ENCODE assay signal across 24 mouse cellular contexts in the genomic region with DNA sequence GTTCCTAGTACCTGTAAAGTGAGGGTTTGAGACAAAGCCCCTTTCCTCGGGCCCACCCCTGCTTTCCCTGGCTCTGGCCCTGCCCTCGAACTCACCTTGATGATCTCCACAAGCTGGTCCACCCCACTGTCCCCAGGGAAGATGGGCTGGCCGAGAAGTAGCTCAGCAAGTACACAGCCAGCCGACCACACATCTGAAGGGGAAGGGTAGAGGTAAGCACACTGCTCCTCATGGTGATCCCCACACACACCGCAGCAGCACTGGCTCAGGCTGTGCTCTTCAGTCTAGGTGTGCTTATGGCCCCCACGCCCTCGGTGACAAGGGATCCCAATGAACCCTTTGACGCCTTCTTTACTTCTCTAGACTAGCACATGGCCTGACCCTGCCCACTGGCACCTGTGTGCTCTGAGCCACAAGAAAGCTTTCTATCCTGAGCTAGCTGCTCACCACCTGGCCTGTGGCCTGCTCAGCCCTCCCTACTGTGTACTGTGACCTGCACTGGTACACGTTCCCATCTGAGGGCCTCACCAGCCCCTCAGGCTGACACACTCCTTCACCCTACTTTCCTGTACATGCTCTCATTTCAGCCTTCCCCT. TPM values are rescaled to one million over a fixed set of nuclear protein-coding genes. Genes with fewer than 3 reads are reported as not detected.
A peak's percentile ranks its signal among the peaks of the same experiment; 100 is the strongest.
DNase-seq lines count a peak whose midpoint lies in the region; ATAC-seq and TF ChIP-seq lines count a peak whose summit lies in the region.
"Had no signal": no experiment of that assay in that cellular context is flagged by ENCODE, and none has a peak within 500 bp of the region (broad histone marks: within the 10 kb centered on the region; RNA-seq: fewer than 3 reads in every experiment).

No protein-coding gene starts in this region.

- H3K36me3 ChIP-seq in kidney, embryonic 14.5 days (ENCODE audit: control insufficient read depth, insufficient read depth, low read length): peaks cover 93% of the 10 kb centered on the region
- peaks cover 92 to 98% of the 10 kb centered on the region in 2 experiments for H3K36me3 ChIP-seq in CH12.LX (replicated peaks in 1 of 2; ENCODE audit: control insufficient read depth in 1 of 2, insufficient read depth in 1 of 2, low read length in 1 of 2)
- H3K36me3 ChIP-seq in G1E (replicated peaks): peaks cover 100% of the 10 kb centered on the region
- peaks cover 50% of the 10 kb centered on the region for H3K36me3 ChIP-seq in thymus, adult 2 months (ENCODE audit: control insufficient read depth, insufficient read depth, low read length)

- dilution Hi-C loops in CH12.LX (cut with MboI; ENCODE audit: extremely low pct_ligation_motif_present, extremely low pct_unique_long_range_greater_than_20kb, low sequenced_read_pairs): no loop called here

- no peak overlapping the region for H3K4me2 ChIP-seq in kidney, embryonic 14.5 days (replicated peaks; ENCODE audit: low read depth, low read length)
- no peak overlapping the region for H3K4me2 ChIP-seq in CH12.LX (ENCODE audit: insufficient read depth, low read depth, poor library complexity, severe bottlenecking)
- H3K4me2 ChIP-seq: embryonic facial prominence, embryonic 13.5 days; forebrain, embryonic 13.5 days; heart, embryonic 11.5 days; heart, embryonic 15.5 days; hindbrain, embryonic 12.5 days had no signal

- ATAC-seq in kidney, embryonic 14.5 days (ENCODE audit: low FRiP score, low TSS enrichment): no peak
- no peak for ATAC-seq in G1E (ENCODE audit: extremely low read depth, insufficient number of reproducible peaks, low FRiP score, poor library complexity, severe bottlenecking)
- ATAC-seq: activated CD4-positive, CD25-positive, alpha-beta regulatory T cell, adult 4 months; forebrain, embryonic 13.5 days; forebrain, postnatal 0 days; hindbrain, postnatal 0 days; Patski had no signal

- no peak overlapping the region for H3K27ac ChIP-seq in kidney, embryonic 14.5 days (ENCODE audit: low read depth, low read length)
- 0 out of 2 replicates have a peak overlapping the region, but pooled peaks have one; percentile 13 for H3K27ac ChIP-seq in CH12.LX (ENCODE audit: insufficient read depth, low read depth)
- peak overlapping the region; percentile 83 for H3K27ac ChIP-seq in thymus, adult 2 months (ENCODE audit: control insufficient read depth, insufficient read depth, low read length)
- H3K27ac ChIP-seq: embryonic facial prominence, embryonic 13.5 days; forebrain, embryonic 13.5 days; heart, embryonic 15.5 days; hindbrain, embryonic 12.5 days; hindbrain, postnatal 0 days had no signal

- no peaks in the 10 kb centered on the region for H3K9me3 ChIP-seq in kidney, embryonic 14.5 days (ENCODE audit: control insufficient read depth, low read length)
- H3K9me3 ChIP-seq in CH12.LX (replicated peaks; ENCODE audit: low read length) (no peaks in the 10 kb centered on the region), G1E (replicated peaks) (no peaks in the 10 kb centered on the region)
- H3K9me3 ChIP-seq: embryonic facial prominence, embryonic 13.5 days; forebrain, embryonic 13.5 days; heart, embryonic 15.5 days; hindbrain, embryonic 12.5 days had no signal

- H3K4me3 ChIP-seq in kidney, embryonic 14.5 days (ENCODE audit: low read length): no peak overlapping the region
- no peak overlapping the region for H3K4me3 ChIP-seq in CH12.LX (replicated peaks in 1 of 3; ENCODE audit: low read depth in 2 of 3, low read length in 2 of 3, poor library complexity in 1 of 3)
- 0 out of 2 replicates have a peak overlapping the region, but pooled peaks have one; percentile 3 for H3K4me3 ChIP-seq in G1E (ENCODE audit: low read depth, low read length)
- H3K4me3 ChIP-seq in thymus, adult 2 months (ENCODE audit: control insufficient read depth, insufficient read depth, low read length): no peak overlapping the region
- H3K4me3 ChIP-seq: embryonic facial prominence, embryonic 13.5 days; forebrain, embryonic 13.5 days; heart, embryonic 15.5 days; hindbrain, embryonic 12.5 days had no signal

- TF ChIP-seq POLR2A in CH12.LX (IDR thresholded peaks at IDR 0.05; ENCODE audit: low read depth, low read length): peak; percentile 13; the same call in 1 of the 2 replicates
- TF ChIP-seq POLR2A in thymus, adult 2 months (IDR thresholded peaks at IDR 0.05; ENCODE audit: control insufficient read depth, extremely low read depth, insufficient read depth, low read length, poor library complexity): no peak

- DNase-seq in kidney, postnatal 10 days: peak; percentile 4
- DNase-seq in CH12.LX (ENCODE audit: extremely low read depth) (no peak), G1E (ENCODE audit: low spot score) (no peak)
- DNase-seq in thymus, adult 2 months: peak; percentile 44
- no peak for DNase-seq in spleen, adult 12 weeks (ENCODE audit: low spot score)
- DNase-seq in gastrocnemius, postnatal 4 days (ENCODE audit: low spot score in 2 of 2): no peak
- no peak for DNase-seq in left cerebral cortex, adult 9 months (ENCODE audit: low spot score in 2 of 2)
- DNase-seq: adrenal gland, postnatal 14 days; cerebellum, adult 18-20 months; cerebellum, adult 9-11 months; cerebellum, postnatal 36 days; forebrain, postnatal 0 days; gastrocnemius, postnatal 25 days; heart, adult 18-20 months; heart, postnatal 36 days had no signal

- in situ Hi-C loops in CH12.LX (cut with MboI; ENCODE audit: low pct_ligation_motif_present, low pct_unique_long_range_greater_than_20kb, low sequenced_read_pairs): no loop called here

- TF ChIP-seq EP300 in CH12.LX (IDR thresholded peaks at IDR 0.05; ENCODE audit: low read length): no peak

- TF ChIP-seq RAD21 in CH12.LX (IDR thresholded peaks at IDR 0.05; ENCODE audit: low read depth, low read length): no peak

- TF ChIP-seq CTCF in CH12.LX (conservative IDR thresholded peaks at IDR 0.05 in 1 of 2, IDR thresholded peaks at IDR 0.05 in 1 of 2; ENCODE audit: low read depth in 2 of 2, low read length in 2 of 2) (no peak), G1E (IDR thresholded peaks at IDR 0.05; ENCODE audit: low read depth, low read length) (no peak)
- no peak for TF ChIP-seq CTCF in thymus, adult 2 months (IDR thresholded peaks at IDR 0.05; ENCODE audit: borderline replicate concordance, control insufficient read depth, extremely low read depth, insufficient read depth, low read length, poor library complexity)

- H3K4me1 ChIP-seq in kidney, embryonic 14.5 days (ENCODE audit: control insufficient read depth, insufficient read depth, low read length): no peaks in the 10 kb centered on the region
- H3K4me1 ChIP-seq in CH12.LX (ENCODE audit: control insufficient read depth in 1 of 2, insufficient read depth in 2 of 2): peaks cover 8 to 21% of the 10 kb centered on the region in 2 experiments
- peaks cover 89% of the 10 kb centered on the region for H3K4me1 ChIP-seq in G1E (ENCODE audit: insufficient read depth, low read depth, low read length)
- peaks cover 69% of the 10 kb centered on the region for H3K4me1 ChIP-seq in thymus, adult 2 months (replicated peaks; ENCODE audit: control insufficient read depth, insufficient read depth, low read length)

- WGBS in kidney, embryonic 14.5 days: 84% methylated on average over 9 of the region's 9 CpGs
- WGBS in thymus, adult 2 months: 43% methylated on average over 9 of the region's 9 CpGs

- H3K27me3 ChIP-seq in kidney, embryonic 14.5 days (ENCODE audit: control insufficient read depth, insufficient read depth, low read length): no peaks in the 10 kb centered on the region
- H3K27me3 ChIP-seq in CH12.LX (replicated peaks) (no peaks in the 10 kb centered on the region), G1E (ENCODE audit: insufficient read depth, low read length) (no peaks in the 10 kb centered on the region)
- H3K27me3 ChIP-seq in thymus, adult 2 months (ENCODE audit: control insufficient read depth, insufficient read depth, low read length): no peaks in the 10 kb centered on the region
- H3K27me3 ChIP-seq: embryonic facial prominence, embryonic 13.5 days; forebrain, embryonic 13.5 days; heart, embryonic 15.5 days; hindbrain, embryonic 12.5 days; Patski had no signal

- H3K9ac ChIP-seq in kidney, embryonic 14.5 days (ENCODE audit: low read depth, low read length): no peak overlapping the region
- no peak overlapping the region for H3K9ac ChIP-seq in CH12.LX (ENCODE audit: insufficient read depth, low read depth)
- H3K9ac ChIP-seq: embryonic facial prominence, embryonic 13.5 days; forebrain, embryonic 13.5 days; forebrain, postnatal 0 days; heart, embryonic 15.5 days; hindbrain, embryonic 12.5 days had no signal

- peaks cover 20% of the 10 kb centered on the region for H3K79me2 ChIP-seq in CH12.LX (replicated peaks; ENCODE audit: control insufficient read depth, extremely low read depth, insufficient read depth, poor library complexity, severe bottlenecking)

RNA-seq across cellular contexts. Expression of a gene that starts 6.9 kb away (rescaled TPM):
- polyA plus RNA-seq in kidney, embryonic 14.5 days (2014; fragmentation: Nextera tagmentation; extraction: Ambion mirVana): 15.7 and 18.5 TPM in 2 replicates
- total RNA-seq in CH12.LX (2012; rRNA removed) (47.5 and 55.1 TPM in 2 replicates), CH12.LX (2014; rRNA removed) (44.1 and 45.8 TPM in 2 replicates), G1E (2014; fragmentation: Nextera tagmentation) (154 and 167 TPM in 2 replicates), G1E (2017) (38.9 and 41.6 TPM in 2 replicates)
- polyA plus RNA-seq in CH12.LX (2012; ENCODE audit: insufficient read length, low read depth) (72.2 and 76.1 TPM in 2 replicates), G1E (2012) (107 and 113 TPM in 2 replicates)
- polyA plus RNA-seq in thymus, adult 2 months (2012; rRNA removed): 332 and 343 TPM in 2 replicates
- 10 to 100 TPM; 62.8 to 63.2 TPM for total RNA-seq in gastrocnemius, postnatal 4 days (2021)

RNA-seq across cellular contexts. Expression of a gene that starts 9.6 kb away (rescaled TPM):
- polyA plus RNA-seq in kidney, embryonic 14.5 days (2014; fragmentation: Nextera tagmentation; extraction: Ambion mirVana): 2.2 and 4.2 TPM in 2 replicates
- total RNA-seq in CH12.LX (2012; rRNA removed) (6.5 and 7.4 TPM in 2 replicates), CH12.LX (2014; rRNA removed) (2.0 and 2.2 TPM in 2 replicates), G1E (2014; fragmentation: Nextera tagmentation) (20.4 and 20.8 TPM in 2 replicates), G1E (2017) (8.8 and 9.9 TPM in 2 replicates)
- polyA plus RNA-seq in CH12.LX (2012; ENCODE audit: insufficient read length, low read depth) (6.5 and 7.0 TPM in 2 replicates), G1E (2012) (27.6 and 28.7 TPM in 2 replicates)
- polyA plus RNA-seq in thymus, adult 2 months (2012; rRNA removed): 38.2 and 46.5 TPM in 2 replicates
- 10 to 100 TPM; 10.6 to 11.3 TPM for total RNA-seq in gastrocnemius, postnatal 4 days (2021)

RNA-seq across cellular contexts. Expression of a gene that starts 10.4 kb away (rescaled TPM):
- polyA plus RNA-seq in kidney, embryonic 14.5 days (2014; fragmentation: Nextera tagmentation; extraction: Ambion mirVana): 8.7 and 10.8 TPM in 2 replicates
- total RNA-seq in CH12.LX (2012; rRNA removed): 11.7 and 12.1 TPM in 2 replicates
- 10.7 and 13.9 TPM in 2 replicates for total RNA-seq in CH12.LX (2014; rRNA removed)
- 10.2 and 10.6 TPM in 2 replicates for polyA plus RNA-seq in CH12.LX (2012; ENCODE audit: insufficient read length, low read depth)
- total RNA-seq in G1E (2014; fragmentation: Nextera tagmentation): 4.6 and 13.1 TPM in 2 replicates
- 9.7 and 13.2 TPM in 2 replicates for total RNA-seq in G1E (2017)
- polyA plus RNA-seq in G1E (2012): 43.7 and 55.3 TPM in 2 replicates
- polyA plus RNA-seq in thymus, adult 2 months (2012; rRNA removed): 93.6 and 102 TPM in 2 replicates
- 1 to 10 TPM; 6.6 to 8.3 TPM for total RNA-seq in gastrocnemius, postnatal 4 days (2021)

RNA-seq across cellular contexts. Expression of a gene that starts 19.8 kb away (rescaled TPM):
- 22.4 and 28.8 TPM in 2 replicates for polyA plus RNA-seq in kidney, embryonic 14.5 days (2014; fragmentation: Nextera tagmentation; extraction: Ambion mirVana)
- total RNA-seq in CH12.LX (2012; rRNA removed) (13.0 and 13.2 TPM in 2 replicates), CH12.LX (2014; rRNA removed) (6.1 and 7.1 TPM in 2 replicates), G1E (2014; fragmentation: Nextera tagmentation) (31.5 and 43.4 TPM in 2 replicates), G1E (2017) (6.9 TPM in 2 replicates)
- polyA plus RNA-seq in CH12.LX (2012; ENCODE audit: insufficient read length, low read depth) (15.2 and 15.4 TPM in 2 replicates), G1E (2012) (97.7 and 117 TPM in 2 replicates)
- polyA plus RNA-seq in thymus, adult 2 months (2012; rRNA removed): 59.4 and 60.4 TPM in 2 replicates
- 10 to 100 TPM; 32.7 to 34.6 TPM for total RNA-seq in gastrocnemius, postnatal 4 days (2021)

RNA-seq across cellular contexts. Expression of a gene that starts 36.7 kb away (rescaled TPM):
- 36.0 and 47.2 TPM in 2 replicates for polyA plus RNA-seq in kidney, embryonic 14.5 days (2014; fragmentation: Nextera tagmentation; extraction: Ambion mirVana)
- total RNA-seq in CH12.LX (2012; rRNA removed) (17.5 and 21.7 TPM in 2 replicates), CH12.LX (2014; rRNA removed) (2.2 and 2.5 TPM in 2 replicates), G1E (2014; fragmentation: Nextera tagmentation) (154 and 160 TPM in 2 replicates), G1E (2017) (32.2 and 36.6 TPM in 2 replicates)
- polyA plus RNA-seq in CH12.LX (2012; ENCODE audit: insufficient read length, low read depth) (31.2 and 34.5 TPM in 2 replicates), G1E (2012) (381 and 382 TPM in 2 replicates)
- 270 and 297 TPM in 2 replicates for polyA plus RNA-seq in thymus, adult 2 months (2012; rRNA removed)
- total RNA-seq in gastrocnemius, postnatal 4 days (2021): 100 to 1,000 TPM; 107 to 113 TPM

Comparison
In these comparisons a context has a peak if more than half of its experiments do, and no peak if none do; other contexts are left out.
1. DNase-seq: peak in kidney, postnatal 10 days (single experiment) and thymus, adult 2 months (single experiment); none in CH12.LX (single experiment), G1E (single experiment), spleen, adult 12 weeks (single experiment), gastrocnemius, postnatal 4 days (0 of 2) and left cerebral cortex, adult 9 months (0 of 2).